Mouse (Mus musculus) kidney, embryonic 15.5 days (tissue): ENCODE measurements around the gene Olfr645. TPM values are rescaled to one million over a fixed set of nuclear protein-coding genes. Genes with fewer than 3 reads are reported as not detected.

Experiments
- ATAC-seq: fragments of 200-750 bp; cut with Nextera tagmentation; replicated peaks from 2 replicates; pipeline ENCODE4 v1.8.0; 2017; ENCODE audit warnings: moderate TSS enrichment; ENCODE audit not compliant: low FRiP score
- H3K27ac ChIP-seq: fragments of 300-500 bp; sonication (generic); 2 replicates; pipeline ENCODE4 v1.5.1; 2015; ENCODE audit warnings: mild to moderate bottlenecking, inconsistent platforms
- H3K27me3 ChIP-seq: fragments of 300-500 bp; sonication (generic); 2 replicates; pipeline ENCODE4 v1.6.1; 2015; ENCODE audit warnings: inconsistent platforms
- H3K36me3 ChIP-seq: fragments of 300-500 bp; sonication (generic); 2 replicates; pipeline ENCODE4 v1.6.1; 2015; ENCODE audit warnings: inconsistent platforms
- H3K4me1 ChIP-seq: fragments of 300-500 bp; sonication (generic); 2 replicates; pipeline ENCODE4 v1.6.1; 2015; ENCODE audit warnings: inconsistent platforms
- H3K4me2 ChIP-seq: fragments of 300-500 bp; sonication (generic); 2 replicates; pipeline ENCODE4 v1.6.1; 2015; ENCODE audit warnings: moderate library complexity, mild to moderate bottlenecking, inconsistent platforms
- H3K4me3 ChIP-seq: fragments of 300-500 bp; sonication (generic); replicated peaks from 2 replicates; pipeline ENCODE4 v1.5.1; 2015; ENCODE audit warnings: mild to moderate bottlenecking, inconsistent platforms
- H3K9ac ChIP-seq: fragments of 300-500 bp; sonication (generic); 2 replicates; pipeline ENCODE4 v1.6.1; 2015; ENCODE audit warnings: mild to moderate bottlenecking, inconsistent platforms
- H3K9me3 ChIP-seq: fragments of 300-500 bp; sonication (generic); replicated peaks from 2 replicates; pipeline ENCODE4 v1.6.1; 2016; ENCODE audit warnings: inconsistent platforms
- WGBS: fragments of 180-500 bp; shearing (Covaris S2); methylation state at CpG from one replicate; pipeline ENCODE4 v1.1.7; 2015; ENCODE audit warnings: mixed read lengths; 5-methylcytosine and 5-hydroxymethylcytosine counted together
- polyA plus RNA-seq: library from polyadenylated mRNA; unstranded; fragments of >200 nt; fragmentation: Nextera tagmentation; extraction: Ambion mirVana; gene quantifications from 2 replicates; pipeline ENCODE4 v1.2.1, GENCODE M21; 2015

Olfr645 gene
- polyA plus RNA-seq: not detected in 2 replicates

GRCm38 (mm10) chr7:104085365-104085764 lies at the start of gene Olfr645:
Olfr645 (minus strand) TSS chr7:104085465.
- Histone ChIP-seq H3K27me3 (no peaks in the 10 kb centered on the region), H3K9me3 (no peaks in the 10 kb centered on the region), H3K4me1 (no peaks in the 10 kb centered on the region), H3K4me2 (no peak within 1 kb of the TSS), H3K4me3 (no peak within 1 kb of the TSS), H3K9ac (no peak within 1 kb of the TSS), H3K36me3 (no peaks in the 10 kb centered on the region), H3K27ac (no peak within 1 kb of the TSS)
- no peak for ATAC-seq
- 77% methylated on average over 1 of the region's 1 CpGs for WGBS

GRCm38 (mm10) chr7:104129726-104130125 lies 44.5 kb upstream of the Olfr645 start, which contains the start of gene Ubqln5:
Ubqln5 (minus strand) TSS chr7:104129826.
- Histone ChIP-seq H3K9ac (no peak within 1 kb of the TSS), H3K27ac (no peak within 1 kb of the TSS), H3K4me2 (no peak within 1 kb of the TSS), H3K4me3 (no peak within 1 kb of the TSS), H3K36me3 (no peaks in the 10 kb centered on the region), H3K27me3 (no peaks in the 10 kb centered on the region), H3K9me3 (no peaks in the 10 kb centered on the region), H3K4me1 (no peaks in the 10 kb centered on the region)
- ATAC-seq: no peak
- WGBS: 88% methylated on average over 5 of the region's 5 CpGs

GRCm38 (mm10) chr7:104104757-104104972 lies 19.4 kb upstream of the Olfr645 start, which contains the start of gene Olfr646:
Olfr646 (plus strand) TSS chr7:104104873.
- no peak for ATAC-seq

GRCm38 (mm10) chr7:104103913-104104756 lies 18.9 kb upstream of the Olfr645 start:
- ATAC-seq: no peak
- H3K27me3 ChIP-seq: no peaks in the 10 kb centered on the region
- H3K4me1 ChIP-seq: no peaks in the 10 kb centered on the region
- no peak overlapping the region for H3K4me2 ChIP-seq
- no peaks in the 10 kb centered on the region for H3K36me3 ChIP-seq
- 35% methylated on average over 4 of the region's 4 CpGs for WGBS
- H3K9me3 ChIP-seq: no peaks in the 10 kb centered on the region
- H3K27ac ChIP-seq: no peak overlapping the region
- H3K4me3 ChIP-seq: no peak overlapping the region
- H3K9ac ChIP-seq: no peak overlapping the region

More at GRCm38 (mm10) chr7:104104757-104104972, 19.4 kb upstream of the Olfr645 start, which contains the start of gene Olfr646:
- Histone ChIP-seq H3K4me1 (no peaks in the 10 kb centered on the region), H3K27me3 (no peaks in the 10 kb centered on the region), H3K4me3 (no peak within 1 kb of the TSS), H3K9me3 (no peaks in the 10 kb centered on the region), H3K36me3 (no peaks in the 10 kb centered on the region), H3K4me2 (no peak within 1 kb of the TSS), H3K9ac (no peak within 1 kb of the TSS), H3K27ac (no peak within 1 kb of the TSS)

- H3K27ac ChIP-seq: no peak within 1 kb of the TSS
- no peaks in the 10 kb centered on the region for H3K27me3 ChIP-seq
- H3K4me3 ChIP-seq: no peak within 1 kb of the TSS
- H3K36me3 ChIP-seq: no peaks in the 10 kb centered on the region
- H3K9ac ChIP-seq: no peak within 1 kb of the TSS
- H3K9me3 ChIP-seq: no peaks in the 10 kb centered on the region
- WGBS: 81% methylated on average over 2 of the region's 2 CpGs
- no peaks in the 10 kb centered on the region for H3K4me1 ChIP-seq
- ATAC-seq: no peak
- no peak within 1 kb of the TSS for H3K4me2 ChIP-seq
Observed at GRCm38 (mm10) chr7:104071769-104072168, 13.5 kb downstream of the Olfr645 start, which contains the start of gene Olfr644. Olfr644 (minus strand) TSS chr7:104071869.

GRCm38 (mm10) chr7:104061345-104061744 lies 23.9 kb downstream of the Olfr645 start, which contains the start of gene 4930516K23Rik:
4930516K23Rik (minus strand) TSS chr7:104061445.
- 55% methylated on average over 2 of the region's 2 CpGs for WGBS
- Histone ChIP-seq H3K27ac (no peak within 1 kb of the TSS), H3K4me3 (no peak within 1 kb of the TSS), H3K4me2 (no peak within 1 kb of the TSS), H3K9ac (no peak within 1 kb of the TSS), H3K27me3 (no peaks in the 10 kb centered on the region), H3K9me3 (no peaks in the 10 kb centered on the region), H3K4me1 (no peaks in the 10 kb centered on the region), H3K36me3 (no peaks in the 10 kb centered on the region)
- no peak for ATAC-seq

GRCm38 (mm10) chr7:104059215-104059614 lies 26.1 kb downstream of the Olfr645 start:
- H3K27me3 ChIP-seq: no peaks in the 10 kb centered on the region
- WGBS: 94% methylated on average over 1 of the region's 1 CpGs
- no peaks in the 10 kb centered on the region for H3K4me1 ChIP-seq
- no peak overlapping the region for H3K9ac ChIP-seq
- H3K4me3 ChIP-seq: no peak overlapping the region
- ATAC-seq: no peak
- no peak overlapping the region for H3K27ac ChIP-seq
- no peaks in the 10 kb centered on the region for H3K9me3 ChIP-seq
- no peak overlapping the region for H3K4me2 ChIP-seq
- no peaks in the 10 kb centered on the region for H3K36me3 ChIP-seq

- Histone ChIP-seq H3K9me3 (no peaks in the 10 kb centered on the region), H3K36me3 (no peaks in the 10 kb centered on the region), H3K9ac (no peak within 1 kb of the TSS), H3K4me2 (no peak within 1 kb of the TSS), H3K4me1 (no peaks in the 10 kb centered on the region), H3K27me3 (no peaks in the 10 kb centered on the region), H3K4me3 (no peak within 1 kb of the TSS), H3K27ac (no peak within 1 kb of the TSS)
- ATAC-seq: no peak
- WGBS: 78% methylated on average over 1 of the region's 1 CpGs
Observed at GRCm38 (mm10) chr7:104052566-104052965, 32.7 kb downstream of the Olfr645 start, which contains the start of gene Olfr642. Olfr642 (minus strand) TSS chr7:104052666.

GRCm38 (mm10) chr7:104050745-104051144 lies 34.5 kb downstream of the Olfr645 start:
- H3K4me2 ChIP-seq: no peak overlapping the region
- no peaks in the 10 kb centered on the region for H3K36me3 ChIP-seq
- no peaks in the 10 kb centered on the region for H3K4me1 ChIP-seq
- H3K27me3 ChIP-seq: no peaks in the 10 kb centered on the region
- no peak overlapping the region for H3K4me3 ChIP-seq
- no peaks in the 10 kb centered on the region for H3K9me3 ChIP-seq
- no peak overlapping the region for H3K9ac ChIP-seq
- H3K27ac ChIP-seq: no peak overlapping the region
- ATAC-seq: no peak
- WGBS: 87% methylated on average over 4 of the region's 4 CpGs

GRCm38 (mm10) chr7:104035145-104035544 lies 50.1 kb downstream of the Olfr645 start, which contains the start of gene Olfr641:
Olfr641 (plus strand) TSS chr7:104035445.
- H3K4me1 ChIP-seq: no peaks in the 10 kb centered on the region
- no peak within 1 kb of the TSS for H3K4me2 ChIP-seq
- no peak within 1 kb of the TSS for H3K4me3 ChIP-seq
- H3K9ac ChIP-seq: no peak within 1 kb of the TSS
- H3K36me3 ChIP-seq: no peaks in the 10 kb centered on the region
- WGBS: 82% methylated on average over 1 of the region's 1 CpGs
- H3K27me3 ChIP-seq: no peaks in the 10 kb centered on the region
- ATAC-seq: no peak
- no peaks in the 10 kb centered on the region for H3K9me3 ChIP-seq
- no peak within 1 kb of the TSS for H3K27ac ChIP-seq
